ENCODE assay signal across 27 mouse cellular contexts in genomic region chr2:59385211-59385935, GRCm38 (mm10).
"Had no signal": no experiment of that assay in that cellular context is flagged by ENCODE, and none has a peak within 500 bp of the region (broad histone marks: within the 10 kb centered on the region; RNA-seq: fewer than 3 reads in every experiment).

No protein-coding gene starts in this region.

- H3K36me3 ChIP-seq: heart, embryonic 13.5 days; heart, embryonic 15.5 days; hindbrain, embryonic 10.5 days; hindbrain, embryonic 12.5 days; intestine, embryonic 15.5 days; limb, embryonic 10.5 days; limb, embryonic 12.5 days; liver, embryonic 13.5 days had no signal

- ATAC-seq: inflammation-experienced regulatory T-cells, adult 6 months; intestine, embryonic 15.5 days; intestine, postnatal 0 days had no signal

- H3K9ac ChIP-seq: heart, embryonic 13.5 days; heart, embryonic 15.5 days; hindbrain, embryonic 12.5 days; hindbrain, embryonic 14.5 days; intestine, embryonic 15.5 days; limb, embryonic 12.5 days; liver, embryonic 13.5 days had no signal

- H3K27ac ChIP-seq: gastrocnemius, adult 2 months; heart, embryonic 13.5 days; heart, embryonic 15.5 days; hindbrain, embryonic 12.5 days; hindbrain, embryonic 14.5 days; intestine, embryonic 15.5 days; left cerebral cortex, adult 2 months; limb, embryonic 10.5 days; limb, embryonic 12.5 days; liver, embryonic 13.5 days had no signal

- H3K4me1 ChIP-seq: heart, embryonic 13.5 days; heart, embryonic 15.5 days; hindbrain, embryonic 12.5 days; intestine, embryonic 15.5 days; liver, embryonic 13.5 days had no signal

- H3K4me2 ChIP-seq: heart, embryonic 11.5 days; heart, embryonic 13.5 days; heart, embryonic 15.5 days; hindbrain, embryonic 12.5 days; hindbrain, embryonic 14.5 days; intestine, embryonic 15.5 days; limb, embryonic 12.5 days; liver, embryonic 11.5 days; liver, embryonic 13.5 days had no signal

- H3K4me3 ChIP-seq: gastrocnemius, adult 2 months; heart, embryonic 13.5 days; heart, embryonic 15.5 days; hindbrain, embryonic 10.5 days; hindbrain, embryonic 12.5 days; intestine, embryonic 15.5 days; left cerebral cortex, adult 2 months; limb, embryonic 10.5 days; limb, embryonic 12.5 days; liver, embryonic 13.5 days had no signal

- DNase-seq: gastrocnemius, adult 2 months; gastrocnemius, postnatal 10 days; gastrocnemius, postnatal 25 days; heart, adult 18-20 months; heart, postnatal 14 days; heart, postnatal 36 days; kidney, adult 18-20 months; kidney, adult 8-10 months; kidney, postnatal 10 days; kidney, postnatal 36 days; layer of hippocampus, adult 9-11 months; layer of hippocampus, postnatal 36 days; liver; liver, embryonic 13.5 days had no signal

- H3K9me3 ChIP-seq: heart, embryonic 13.5 days; heart, embryonic 15.5 days; hindbrain, embryonic 10.5 days; hindbrain, embryonic 12.5 days; intestine, embryonic 15.5 days; limb, embryonic 10.5 days; limb, embryonic 12.5 days; liver, embryonic 13.5 days had no signal

- H3K27me3 ChIP-seq: heart, embryonic 13.5 days; heart, embryonic 15.5 days; hindbrain, embryonic 12.5 days; intestine, embryonic 15.5 days; limb, embryonic 12.5 days; liver, embryonic 13.5 days had no signal
